Mouse (Mus musculus): ENCODE data around the gene Dll1. TPM values are rescaled to one million over a fixed set of nuclear protein-coding genes. Genes with fewer than 3 reads are reported as not detected.

The Dll1 gene
- polyA plus RNA-seq, 1 experiment from 2014 or later = 4.9 TPM

DNA sequence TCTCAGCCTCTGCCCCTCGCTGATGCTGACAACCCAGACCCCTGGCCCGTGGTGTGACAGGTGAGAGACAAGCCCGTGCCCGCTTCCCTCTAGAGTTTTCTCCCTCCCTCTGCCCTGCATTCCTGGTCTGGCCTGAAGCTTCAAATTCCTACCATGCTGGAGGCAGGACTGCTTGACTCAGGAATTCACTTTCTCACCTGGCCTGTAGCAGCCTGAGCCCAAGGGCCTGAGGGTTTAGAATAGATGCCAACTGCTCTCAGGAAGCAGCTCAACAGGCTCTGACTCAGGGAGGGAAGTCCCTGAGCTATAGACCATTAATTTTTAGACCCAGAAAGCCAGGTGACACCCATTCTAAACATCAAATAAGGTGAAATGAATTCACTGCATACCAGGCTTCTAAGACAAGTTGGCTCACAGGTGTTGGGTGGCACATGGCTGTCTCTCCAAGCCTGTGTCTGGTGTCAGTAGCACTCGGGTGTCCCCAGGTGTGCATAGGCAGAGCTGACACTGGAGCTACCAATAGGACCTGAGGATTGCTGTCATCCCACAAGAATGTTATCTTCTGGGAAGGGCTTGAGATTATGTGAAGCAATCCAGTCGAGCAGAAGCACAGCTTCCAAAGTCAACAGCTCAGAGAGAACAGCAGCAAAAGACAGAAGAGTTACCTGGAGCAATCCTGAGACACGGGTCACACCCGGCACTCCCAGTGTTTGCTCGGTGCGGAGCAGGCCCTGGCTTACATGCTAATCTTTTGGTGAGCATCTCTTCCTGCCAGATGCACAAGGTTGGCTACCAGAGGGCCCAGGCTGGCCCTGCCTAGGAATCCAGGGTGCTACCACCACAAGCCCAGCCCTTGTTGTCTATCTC is 50.5 kb downstream of the Dll1 start:
- no peak for ATAC-seq (ENCODE audit: insufficient number of reproducible peaks, insufficient read depth, low FRiP score, low read depth)
- H3K36me3 ChIP-seq (ENCODE audit: control insufficient read depth, insufficient read depth, low read length) = no peaks in the 10 kb centered on the region
- H3K4me1 ChIP-seq (ENCODE audit: control insufficient read depth in 2 of 2, insufficient read depth in 2 of 2, low read length in 2 of 2) = 0 out of 4 replicates have a peak, but pooled peaks cover 0 to 2% of the 10 kb centered on the region in 2 experiments
- H3K27me3 ChIP-seq (ENCODE audit: control insufficient read depth, insufficient read depth, low read length) = no peaks in the 10 kb centered on the region
- no peak overlapping the region for H3K27ac ChIP-seq (replicated peaks in 1 of 2; ENCODE audit: control insufficient read depth in 1 of 2, insufficient read depth in 1 of 2, low read depth in 2 of 2, low read length in 2 of 2)
- H3K4me3 ChIP-seq (ENCODE audit: control insufficient read depth in 1 of 2, insufficient read depth in 1 of 2, low read depth in 1 of 2, low read length in 2 of 2) = no peak overlapping the region
- no peak overlapping the region for H3K4me2 ChIP-seq (ENCODE audit: low read length)
- 61% methylated on average over 10 of the region's 10 CpGs for WGBS
- no peak overlapping the region for H3K9ac ChIP-seq (ENCODE audit: low read length)
- no peaks in the 10 kb centered on the region for H3K9me3 ChIP-seq (ENCODE audit: control insufficient read depth, low read length)

DNA sequence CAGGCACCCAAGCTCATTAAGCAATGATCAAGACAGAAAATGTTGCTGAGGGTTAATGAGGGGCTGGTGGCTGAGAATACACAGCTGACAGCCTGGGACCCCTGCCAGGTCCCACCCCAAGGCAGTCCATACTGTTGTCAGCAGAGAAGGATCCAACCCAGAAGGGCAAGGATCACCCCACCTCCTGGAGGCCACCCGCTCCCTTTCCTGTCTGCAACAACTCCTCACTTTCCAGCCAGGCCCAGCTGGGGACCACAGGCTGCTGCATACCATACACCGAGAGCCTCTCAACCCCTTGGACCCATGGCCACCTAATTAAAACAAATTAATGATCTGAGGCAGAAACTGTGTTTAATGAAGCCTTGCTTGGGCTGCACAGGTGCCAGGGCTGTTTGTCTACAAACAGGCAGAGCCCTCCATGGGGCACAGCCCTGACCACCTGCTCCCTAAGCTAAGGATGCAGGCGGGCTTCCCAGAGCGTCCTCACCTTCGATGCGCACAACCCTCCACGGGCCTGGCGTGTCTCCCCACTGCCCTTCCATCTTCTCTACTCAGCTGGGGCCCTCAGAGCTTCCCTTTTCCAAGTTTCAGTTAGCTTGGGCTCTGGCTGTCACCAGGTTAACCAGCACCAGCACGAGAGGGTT is 53.4 kb downstream of the Dll1 start:
- Histone ChIP-seq H3K36me3 (ENCODE audit: control insufficient read depth, insufficient read depth, low read length) (no peaks in the 10 kb centered on the region), H3K27me3 (ENCODE audit: control insufficient read depth, insufficient read depth, low read length) (no peaks in the 10 kb centered on the region; the same call in 1 of the 2 replicates), H3K27ac (replicated peaks in 1 of 2; ENCODE audit: control insufficient read depth in 1 of 2, insufficient read depth in 1 of 2, low read depth in 2 of 2, low read length in 2 of 2) (no peak overlapping the region), H3K4me3 (ENCODE audit: control insufficient read depth in 1 of 2, insufficient read depth in 1 of 2, low read depth in 1 of 2, low read length in 2 of 2) (no peak overlapping the region), H3K9ac (ENCODE audit: low read length) (no peak overlapping the region), H3K9me3 (ENCODE audit: control insufficient read depth, low read length) (no peaks in the 10 kb centered on the region), H3K4me2 (ENCODE audit: low read length) (no peak overlapping the region), H3K4me1 (ENCODE audit: control insufficient read depth in 2 of 2, insufficient read depth in 2 of 2, low read length in 2 of 2) (0 out of 4 replicates have a peak, but pooled peaks cover 0 to 2% of the 10 kb centered on the region in 2 experiments)
- ATAC-seq (ENCODE audit: insufficient number of reproducible peaks, insufficient read depth, low FRiP score, low read depth) = no peak
- 73% methylated on average over 9 of the region's 9 CpGs for WGBS

Other genes with a start within 250 kb of the Dll1 start
- gene Fam120b, start 19.3 kb upstream of the Dll1 start, polyA plus RNA-seq (2014; fragmentation: Nextera tagmentation; extraction: Ambion mirVana) = 16.5 and 17.5 TPM in 2 replicates
- gene Psmb1, start 122.9 kb upstream of the Dll1 start, polyA plus RNA-seq (2014; fragmentation: Nextera tagmentation; extraction: Ambion mirVana) = 211 and 225 TPM in 2 replicates
- 32.1 and 32.3 TPM in 2 replicates for gene Tbp, start 123.0 kb upstream of the Dll1 start, polyA plus RNA-seq (2014; fragmentation: Nextera tagmentation; extraction: Ambion mirVana)
- gene Pdcd2, start 150.4 kb upstream of the Dll1 start, polyA plus RNA-seq (2014; fragmentation: Nextera tagmentation; extraction: Ambion mirVana) = 26.9 and 31.2 TPM in 2 replicates
- 0.67 and 0.78 TPM in 2 replicates for gene Prdm9, start 187.5 kb upstream of the Dll1 start, polyA plus RNA-seq (2014; fragmentation: Nextera tagmentation; extraction: Ambion mirVana)

Measured in heart, embryonic 14.5 days (tissue).